Mouse (Mus musculus): ENCODE results near the gene Psmb6. TPM values are rescaled to one million over a fixed set of nuclear protein-coding genes. Genes with fewer than 3 reads are reported as not detected.

Gene Psmb6
- 144 and 153 TPM in 2 replicates for polyA plus RNA-seq (2012; rRNA removed)

GRCm38 (mm10) chr11:70525184-70525678, at the start of gene Psmb6:
Gene Psmb6 (plus strand): TSS chr11:70525367.

GRCm38 (mm10) chr11:70504970-70505369, 20.2 kb upstream of the Psmb6 start, which contains the start of gene Tm4sf5:
Gene Tm4sf5 (plus strand): TSS chr11:70505244.

GRCm38 (mm10) chr11:70514288-70514687, 10.9 kb upstream of the Psmb6 start, which contains the start of gene Vmo1:
Gene Vmo1 (minus strand): TSS chr11:70514616.

GRCm38 (mm10) chr11:70518923-70519322, 6.2 kb upstream of the Psmb6 start, which contains the start of gene Gltpd2:
Gene Gltpd2 (plus strand): TSS chr11:70519196.

GRCm38 (mm10) chr11:70532839-70533238, 7.7 kb downstream of the Psmb6 start, which contains the start of gene Gm40193:
Gene Gm40193 (minus strand): TSS chr11:70532939.

GRCm38 (mm10) chr11:70539877-70540587, 14.9 kb downstream of the Psmb6 start, which contains the start of gene Pld2:
Gene Pld2 (plus strand): TSS chr11:70540064.

GRCm38 (mm10) chr11:70562287-70562994, 37.3 kb downstream of the Psmb6 start, which contains the start of gene Mink1:
Gene Mink1 (plus strand): TSS chr11:70562881.

Other genes with a start within 250 kb of the Psmb6 start
- gene Alox12e, start 202.7 kb upstream of the Psmb6 start, polyA plus RNA-seq (2012; rRNA removed): 0.07 and 0.15 TPM in 2 replicates
- gene Alox15, start 173.3 kb upstream of the Psmb6 start, polyA plus RNA-seq (2012; rRNA removed): 2.7 and 4.3 TPM in 2 replicates
- gene Pelp1, start 115.3 kb upstream of the Psmb6 start, polyA plus RNA-seq (2012; rRNA removed): 6.3 and 7.7 TPM in 2 replicates
- gene Arrb2, start 92.7 kb upstream of the Psmb6 start, polyA plus RNA-seq (2012; rRNA removed): 38.7 and 50.6 TPM in 2 replicates
- 13.6 and 15.2 TPM in 2 replicates for gene Med11, start 73.4 kb upstream of the Psmb6 start, polyA plus RNA-seq (2012; rRNA removed)
- gene Zmynd15, start 65.9 kb upstream of the Psmb6 start, polyA plus RNA-seq (2012; rRNA removed): 0.85 and 0.97 TPM in 2 replicates
- gene Cxcl16, start 65.4 kb upstream of the Psmb6 start, polyA plus RNA-seq (2012; rRNA removed): 6.0 and 7.3 TPM in 2 replicates
- gene Tm4sf5, start 20.1 kb upstream of the Psmb6 start, polyA plus RNA-seq (2012; rRNA removed): 0.95 and 1.3 TPM in 2 replicates
- 0.49 and 0.77 TPM in 2 replicates for gene Vmo1, start 10.8 kb upstream of the Psmb6 start, polyA plus RNA-seq (2012; rRNA removed)
- 20.0 TPM in 2 replicates for gene Gltpd2, start 6.2 kb upstream of the Psmb6 start, polyA plus RNA-seq (2012; rRNA removed)
- not detected in 2 replicates for gene Gm40193, start 7.6 kb downstream of the Psmb6 start, polyA plus RNA-seq (2012; rRNA removed)
- gene Pld2, start 14.7 kb downstream of the Psmb6 start, polyA plus RNA-seq (2012; rRNA removed): 4.7 and 5.0 TPM in 2 replicates
- gene Mink1, start 37.5 kb downstream of the Psmb6 start, polyA plus RNA-seq (2012; rRNA removed): 16.6 and 23.7 TPM in 2 replicates
- not detected in 2 replicates for gene 4930544D05Rik, start 90.5 kb downstream of the Psmb6 start, polyA plus RNA-seq (2012; rRNA removed)
- gene Chrne, start 93.8 kb downstream of the Psmb6 start, polyA plus RNA-seq (2012; rRNA removed): 0.08 and 0.17 TPM in 2 replicates
- 2.2 and 2.8 TPM in 2 replicates for gene Gp1ba, start 113.8 kb downstream of the Psmb6 start, polyA plus RNA-seq (2012; rRNA removed)
- gene Rnf167, start 121.9 kb downstream of the Psmb6 start, polyA plus RNA-seq (2012; rRNA removed): 50.1 and 53.4 TPM in 2 replicates
- gene Slc25a11, start 122.1 kb downstream of the Psmb6 start, polyA plus RNA-seq (2012; rRNA removed): 72.3 and 79.7 TPM in 2 replicates
- gene Pfn1, start 129.3 kb downstream of the Psmb6 start, polyA plus RNA-seq (2012; rRNA removed): 372 and 387 TPM in 2 replicates
- 4.5 and 4.8 TPM in 2 replicates for gene Eno3, start 131.8 kb downstream of the Psmb6 start, polyA plus RNA-seq (2012; rRNA removed)
- gene Spag7, start 144.0 kb downstream of the Psmb6 start, polyA plus RNA-seq (2012; rRNA removed): 41.6 and 44.2 TPM in 2 replicates
- 3.3 and 4.2 TPM in 2 replicates for gene Camta2, start 162.7 kb downstream of the Psmb6 start, polyA plus RNA-seq (2012; rRNA removed)
- 2.8 and 2.9 TPM in 2 replicates for gene Inca1, start 174.8 kb downstream of the Psmb6 start, polyA plus RNA-seq (2012; rRNA removed)
- 13.2 and 15.3 TPM in 2 replicates for gene Kif1c, start 175.2 kb downstream of the Psmb6 start, polyA plus RNA-seq (2012; rRNA removed)
- gene Zfp3, start 238.8 kb downstream of the Psmb6 start, polyA plus RNA-seq (2012; rRNA removed): 1.1 TPM in 2 replicates

Measured in liver, embryonic 18 days (tissue).